17 mouse cellular contexts compared by ENCODE assay signal in the genomic region with DNA sequence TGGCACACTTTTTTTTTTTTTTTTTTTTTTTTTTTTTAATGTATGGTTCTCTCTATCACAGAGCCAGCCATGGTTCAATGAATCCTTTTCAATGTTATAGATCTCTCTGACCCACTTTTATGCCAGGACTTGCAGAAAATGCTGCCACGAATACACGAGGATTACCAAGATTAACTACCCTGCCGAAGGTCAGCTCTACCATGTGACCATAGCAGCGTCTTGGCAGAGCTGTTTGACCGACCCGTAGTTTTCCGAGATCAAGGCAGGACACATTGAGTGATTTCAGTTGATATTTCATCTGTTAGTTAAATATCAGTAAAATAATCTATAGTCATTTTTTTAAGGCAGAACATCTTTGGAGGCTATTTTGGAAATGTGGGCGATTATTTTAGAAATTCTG. TPM values are rescaled to one million over a fixed set of nuclear protein-coding genes. Genes with fewer than 3 reads are reported as not detected.
A peak's percentile ranks its signal among the peaks of the same experiment; 100 is the strongest.
DNase-seq lines count a peak whose midpoint lies in the region.
"Had no signal": no experiment of that assay in that cellular context is flagged by ENCODE, and none has a peak within 500 bp of the region (broad histone marks: within the 10 kb centered on the region; RNA-seq: fewer than 3 reads in every experiment).

No protein-coding gene starts in this region.

- peak; percentile 19 to 73 for DNase-seq in adrenal gland, adult (ENCODE audit: inconsistent age in 2 of 2, low spot score in 1 of 2)
- DNase-seq in adrenal gland, postnatal 25 days, result no peak
- peak; percentile 50 for DNase-seq in adrenal gland, adult 8-10 months
- DNase-seq in adrenal gland, adult 18-20 months (ENCODE audit: low spot score in 2 of 2), result no peak
- DNase-seq in kidney, adult 9 months, result peak; percentile 36
- no peak for DNase-seq in kidney, postnatal 25 days
- DNase-seq in adrenal gland, postnatal 36 days, result peak; percentile 39 to 62
- no peak for DNase-seq in lung, postnatal 10 days
- DNase-seq: B cell, adult 2 months; cerebellum, adult 11 months; cerebellum, adult 18-20 months; cerebellum, adult 8-10 months; cerebellum, adult 9-11 months; cerebellum, postnatal 14 days; cerebellum, postnatal 36 days; embryo, embryonic 11 days had no signal

RNA-seq across cellular contexts. Expression of gene Nrip1, which starts 40.0 kb away (rescaled TPM):
- 77.2 and 97.1 TPM in 2 replicates for total RNA-seq in adrenal gland, postnatal 25 days (2021)
- total RNA-seq in adrenal gland, adult 8-10 months (2022), result 100 to 1,000 TPM in 2 of 4 experiments, 10 to 100 TPM in 2; 86.7 to 143 (median 105) TPM
- total RNA-seq in adrenal gland, adult 18-20 months (2021), result 10 to 100 TPM; 75.5 to 93.1 TPM
- 10 to 100 TPM; 76.2 to 98.8 TPM for total RNA-seq in adrenal gland, postnatal 36 days (2021)
- total RNA-seq: CH12.LX had no signal

Comparison
In these comparisons a context has a peak if more than half of its experiments do, and no peak if none do; other contexts are left out.
1. DNase-seq: peak in adrenal gland, adult (2 of 2), adrenal gland, adult 8-10 months (single experiment), kidney, adult 9 months (single experiment) and adrenal gland, postnatal 36 days (2 of 2); none in adrenal gland, postnatal 25 days (single experiment), adrenal gland, adult 18-20 months (0 of 2), kidney, postnatal 25 days (0 of 2) and lung, postnatal 10 days (single experiment).